Mouse (Mus musculus): ENCODE results near the gene Myh3.

The Myh3 gene

GRCm38 (mm10) chr11:67144559-67145265 is 66.6 kb downstream of the Myh3 start:
- DNase-seq (ENCODE audit: low spot score): no peak

- no peak for DNase-seq (ENCODE audit: low spot score)
Observed at GRCm38 (mm10) chr11:67145482-67146408, 67.6 kb downstream of the Myh3 start.

- no peak for DNase-seq (ENCODE audit: low spot score)
Observed at GRCm38 (mm10) chr11:67146409-67147282, 68.5 kb downstream of the Myh3 start.

- DNase-seq (ENCODE audit: low spot score): no peak
Observed at GRCm38 (mm10) chr11:67147283-67147921, 69.3 kb downstream of the Myh3 start.

- no peak for DNase-seq (ENCODE audit: low spot score)
Observed at GRCm38 (mm10) chr11:67148286-67149012, 70.3 kb downstream of the Myh3 start.

- DNase-seq (ENCODE audit: low spot score): no peak
Observed at GRCm38 (mm10) chr11:67150237-67150636, 72.1 kb downstream of the Myh3 start.

GRCm38 (mm10) chr11:67151159-67151558 is 73.1 kb downstream of the Myh3 start:
- no peak for DNase-seq (ENCODE audit: low spot score)
